Mouse (Mus musculus): ENCODE data around the gene Cldn7. TPM values are rescaled to one million over a fixed set of nuclear protein-coding genes. Genes with fewer than 3 reads are reported as not detected.

The Cldn7 gene
- total and polyA plus RNA-seq, 3 experiments, result 0.31 to 0.36 TPM; not detected in 1

GRCm38 (mm10) chr11:69934681-69935080 is 29.9 kb upstream of the Cldn7 start:
- Histone ChIP-seq H3K4me3 (ENCODE audit: control insufficient read depth in 1 of 2, insufficient read depth in 1 of 2, low read depth in 2 of 2, low read length in 2 of 2) (peak overlapping the region; percentile 57 to 60), H3K9me3 (replicated peaks; ENCODE audit: insufficient read depth, low read length) (no peaks in the 10 kb centered on the region), H3K79me2 (ENCODE audit: control insufficient read depth, insufficient read depth, low read length, poor library complexity) (no peaks in the 10 kb centered on the region), H3K27ac (ENCODE audit: control insufficient read depth, low read depth, low read length) (peak overlapping the region; percentile 42), H3K27me3 (ENCODE audit: control insufficient read depth in 1 of 2, insufficient read depth in 2 of 2, low read length in 2 of 2) (peaks cover 0 to 2% of the 10 kb centered on the region in 2 experiments; a peak in 1 of 4 replicates), H3K36me3 (ENCODE audit: control insufficient read depth in 1 of 2, insufficient read depth in 2 of 2, low read length in 2 of 2) (peaks cover 0 to 28% of the 10 kb centered on the region in 2 experiments; a peak in 2 of 4 replicates), H3K4me1 (ENCODE audit: control insufficient read depth in 1 of 2, insufficient read depth in 2 of 2, low read length in 2 of 2) (peaks cover 5 to 30% of the 10 kb centered on the region in 2 experiments; a peak in 2 of 4 replicates), H3K9ac (ENCODE audit: control insufficient read depth, low read depth, low read length, poor library complexity, severe bottlenecking) (peak overlapping the region; percentile 60)
- TF ChIP-seq ZMIZ1 (IDR thresholded peaks at IDR 0.05; ENCODE audit: low read depth, low read length) (no peak), GATA1 (IDR thresholded peaks at IDR 0.05; ENCODE audit: low read depth, low read length) (0 out of 2 replicates have a peak, but pooled peaks have one; percentile 1)
- peak; percentile 78 for DNase-seq (ENCODE audit: low read depth, low spot score)

DNA sequence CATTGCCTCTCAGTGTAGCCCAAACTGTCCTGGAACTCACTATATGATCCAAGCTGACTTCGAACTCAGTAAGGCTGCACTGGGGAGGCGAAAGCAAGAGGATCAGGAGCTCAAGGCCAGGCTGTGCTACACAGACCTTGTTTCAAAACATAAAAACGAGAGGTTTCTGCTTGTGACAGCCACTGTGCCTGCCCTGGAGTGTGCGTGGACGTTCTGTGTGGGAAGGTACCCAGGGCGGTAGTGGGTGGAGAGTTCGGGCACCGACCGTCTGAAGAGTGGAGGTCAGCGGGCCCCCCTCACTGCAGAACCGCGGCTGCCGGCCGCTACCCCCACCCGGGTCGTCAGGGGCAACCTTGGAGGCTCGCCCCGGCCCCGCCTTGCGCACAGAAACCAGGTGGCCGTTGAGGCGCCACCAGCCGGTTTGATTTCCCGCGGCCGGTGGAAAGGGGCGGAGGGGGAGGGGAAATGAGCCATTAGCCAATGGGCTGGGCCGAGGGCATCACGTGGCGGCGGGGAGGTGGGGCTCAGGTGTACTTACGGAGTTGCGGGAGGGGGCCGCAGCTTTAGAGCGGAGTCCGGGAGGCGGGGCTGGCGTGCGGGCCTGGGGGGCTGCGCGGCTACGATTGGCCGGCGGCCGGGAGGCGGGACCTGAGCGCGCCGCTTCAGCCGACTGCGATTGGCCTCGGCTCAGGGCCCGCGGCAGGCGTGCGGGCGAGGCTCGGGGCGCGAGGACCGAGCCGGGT is 29.3 kb upstream of the Cldn7 start, which contains the start of gene Ybx2:
TSS of gene Ybx2 (plus strand) at position 660 of the 743 bp plus-strand sequence.
- Histone ChIP-seq H3K4me1 (ENCODE audit: control insufficient read depth in 1 of 2, insufficient read depth in 2 of 2, low read length in 2 of 2) (peaks cover 5 to 23% of the 10 kb centered on the region in 2 experiments; a peak in 2 of 4 replicates), H3K9ac (ENCODE audit: control insufficient read depth, low read depth, low read length, poor library complexity, severe bottlenecking) (peak within 1 kb of the TSS; percentile 66), H3K4me3 (ENCODE audit: control insufficient read depth in 1 of 2, insufficient read depth in 1 of 2, low read depth in 2 of 2, low read length in 2 of 2) (peak within 1 kb of the TSS; percentile 57 to 60), H3K27ac (ENCODE audit: control insufficient read depth, low read depth, low read length) (peak within 1 kb of the TSS; percentile 42), H3K36me3 (ENCODE audit: control insufficient read depth in 1 of 2, insufficient read depth in 2 of 2, low read length in 2 of 2) (peaks cover 0 to 25% of the 10 kb centered on the region in 2 experiments; a peak in 2 of 4 replicates), H3K27me3 (ENCODE audit: control insufficient read depth in 1 of 2, insufficient read depth in 2 of 2, low read length in 2 of 2) (peaks cover 0 to 2% of the 10 kb centered on the region in 2 experiments; a peak in 1 of 4 replicates), H3K9me3 (replicated peaks; ENCODE audit: insufficient read depth, low read length) (no peaks in the 10 kb centered on the region), H3K79me2 (ENCODE audit: control insufficient read depth, insufficient read depth, low read length, poor library complexity) (no peaks in the 10 kb centered on the region)
- DNase-seq (ENCODE audit: low read depth, low spot score), result peak; percentile 93
- TF ChIP-seq ETS1 (IDR thresholded peaks at IDR 0.05; ENCODE audit: low read depth, low read length), result no peak
- TF ChIP-seq MAX (IDR thresholded peaks at IDR 0.05; ENCODE audit: low read length), result peak; percentile 78
- 0 out of 2 replicates have a peak, but pooled peaks have one; percentile 16 for TF ChIP-seq RCOR1 (IDR thresholded peaks at IDR 0.05; ENCODE audit: low read depth, low read length)
- no peak for TF ChIP-seq POLR2AphosphoS5 (IDR thresholded peaks at IDR 0.05; ENCODE audit: borderline replicate concordance, low read depth, low read length)
- no peak for TF ChIP-seq MAFK (IDR thresholded peaks at IDR 0.05; ENCODE audit: borderline replicate concordance, low read depth, low read length)
- peak; percentile 23; the same call in 1 of the 2 replicates for TF ChIP-seq CHD2 (IDR thresholded peaks at IDR 0.05; ENCODE audit: low read length)
- peak; percentile 100 for TF ChIP-seq USF1 (IDR thresholded peaks at IDR 0.05; ENCODE audit: low read depth, low read length)
- no peak for TF ChIP-seq ZC3H11A (IDR thresholded peaks at IDR 0.05; ENCODE audit: low read depth, low read length)
- TF ChIP-seq POLR2AphosphoS2 (IDR thresholded peaks at IDR 0.05; ENCODE audit: low read length), result no peak
- TF ChIP-seq NRF1 (IDR thresholded peaks at IDR 0.05; ENCODE audit: insufficient read depth, low read depth, low read length, poor library complexity, severe bottlenecking), result peak; percentile 32; the same call in 1 of the 2 replicates
- TF ChIP-seq ZMIZ1 (IDR thresholded peaks at IDR 0.05; ENCODE audit: low read depth, low read length), result no peak
- TF ChIP-seq MAZ (IDR thresholded peaks at IDR 0.05; ENCODE audit: low read depth, low read length), result peak; percentile 83
- peak; percentile 76 to 95; a peak in 3 of 4 replicates for TF ChIP-seq USF2 (IDR thresholded peaks at IDR 0.05; ENCODE audit: borderline replicate concordance in 1 of 2, insufficient read depth in 1 of 2, low read depth in 1 of 2, low read length in 2 of 2)
- peak; percentile 33; the same call in 1 of the 2 replicates for TF ChIP-seq NELFE (IDR thresholded peaks at IDR 0.05; ENCODE audit: low read depth, low read length)
- TF ChIP-seq GATA1 (IDR thresholded peaks at IDR 0.05; ENCODE audit: low read depth, low read length), result no peak
- TF ChIP-seq RAD21 (IDR thresholded peaks at IDR 0.05; ENCODE audit: low read depth, low read length), result no peak
- no peak for TF ChIP-seq CHD1 (IDR thresholded peaks at IDR 0.05; ENCODE audit: low read depth, low read length)
- TF ChIP-seq MEF2A (IDR thresholded peaks at IDR 0.05; ENCODE audit: extremely low read depth, insufficient replicate concordance, low read depth, low read length, poor library complexity, severe bottlenecking), result no peak
- no peak for TF ChIP-seq UBTF (IDR thresholded peaks at IDR 0.05; ENCODE audit: borderline replicate concordance, insufficient read depth, low read depth, low read length)
- no peak for TF ChIP-seq GABPA (IDR thresholded peaks at IDR 0.05; ENCODE audit: low read depth, low read length)
- TF ChIP-seq ZNF384 (IDR thresholded peaks at IDR 0.05; ENCODE audit: low read depth, low read length), result no peak
- peak in 1 of 3 experiments; percentile 20; a peak in 1 of 6 replicates for TF ChIP-seq CTCF (IDR thresholded peaks at IDR 0.05 in 2 of 3, conservative IDR thresholded peaks at IDR 0.05 in 1 of 3; ENCODE audit: control insufficient read depth in 1 of 3, insufficient read depth in 1 of 3, low read depth in 2 of 3, low read length in 3 of 3, poor library complexity in 1 of 3, severe bottlenecking in 1 of 3)
- TF ChIP-seq EP300 (IDR thresholded peaks at IDR 0.05; ENCODE audit: low read depth in 1 of 2, low read length in 2 of 2), result peak in 1 of 2 experiments; percentile 24; a peak in 1 of 4 replicates
- peak; percentile 76; the same call in 1 of the 2 replicates for TF ChIP-seq E2F4 (IDR thresholded peaks at IDR 0.05; ENCODE audit: borderline replicate concordance, low read depth, low read length)
- no peak for TF ChIP-seq TCF12 (IDR thresholded peaks at IDR 0.05; ENCODE audit: low read depth, low read length)
- no peak for TF ChIP-seq MYC (IDR thresholded peaks at IDR 0.05; ENCODE audit: low read depth, low read length)
- peak; percentile 74 for TF ChIP-seq MXI1 (IDR thresholded peaks at IDR 0.05; ENCODE audit: low read depth, low read length)
